Mouse (Mus musculus) neural tube, embryonic 12.5 days (tissue): ENCODE data around the gene Nr4a1. TPM values are rescaled to one million over a fixed set of nuclear protein-coding genes. Genes with fewer than 3 reads are reported as not detected.

ENCODE experiments used
- ATAC-seq: fragments of 200-750 bp; cut with Nextera tagmentation; 2 replicates; pipeline ENCODE4 v1.8.0; 2017; ENCODE audit warnings: low read depth, mild to moderate bottlenecking, moderate TSS enrichment, moderate library complexity; ENCODE audit not compliant: low FRiP score
- H3K27ac ChIP-seq: fragments of 300-500 bp; sonication (generic); 2 replicates; pipeline ENCODE4 v1.5.1; 2016
- H3K27me3 ChIP-seq: fragments of 300-500 bp; sonication (generic); replicated peaks from 2 replicates; pipeline ENCODE4 v1.6.1; 2016; ENCODE audit warnings: mild to moderate bottlenecking
- H3K36me3 ChIP-seq: fragments of 300-500 bp; sonication (generic); 2 replicates; pipeline ENCODE4 v1.6.1; 2016; ENCODE audit warnings: mild to moderate bottlenecking
- H3K4me1 ChIP-seq: fragments of 300-500 bp; sonication (generic); 2 replicates; pipeline ENCODE4 v1.6.1; 2016
- H3K4me2 ChIP-seq: fragments of 300-500 bp; sonication (generic); replicated peaks from 2 replicates; pipeline ENCODE4 v1.6.1; 2016; ENCODE audit warnings: mild to moderate bottlenecking
- H3K4me3 ChIP-seq: fragments of 300-500 bp; sonication (generic); 2 replicates; pipeline ENCODE4 v1.5.1; 2016
- H3K9ac ChIP-seq: fragments of 300-500 bp; sonication (generic); 2 replicates; pipeline ENCODE4 v1.6.1; 2016; ENCODE audit warnings: mild to moderate bottlenecking
- H3K9me3 ChIP-seq: fragments of 300-500 bp; sonication (generic); 2 replicates; pipeline ENCODE4 v1.6.1; 2016; ENCODE audit warnings: mild to moderate bottlenecking
- WGBS: fragments of 180-500 bp; shearing (Covaris S2); methylation state at CpG from one replicate; pipeline ENCODE4 v1.1.7; 2016; 5-methylcytosine and 5-hydroxymethylcytosine counted together
- polyA plus RNA-seq: library from polyadenylated mRNA; unstranded; fragments of >200 nt; fragmentation: Nextera tagmentation; extraction: Ambion mirVana; gene quantifications from 2 replicates; pipeline ENCODE4 v1.2.1, GENCODE M21; 2016

Gene Nr4a1
- polyA plus RNA-seq, 1 experiment from 2014 or later, result 7.5 TPM

DNA sequence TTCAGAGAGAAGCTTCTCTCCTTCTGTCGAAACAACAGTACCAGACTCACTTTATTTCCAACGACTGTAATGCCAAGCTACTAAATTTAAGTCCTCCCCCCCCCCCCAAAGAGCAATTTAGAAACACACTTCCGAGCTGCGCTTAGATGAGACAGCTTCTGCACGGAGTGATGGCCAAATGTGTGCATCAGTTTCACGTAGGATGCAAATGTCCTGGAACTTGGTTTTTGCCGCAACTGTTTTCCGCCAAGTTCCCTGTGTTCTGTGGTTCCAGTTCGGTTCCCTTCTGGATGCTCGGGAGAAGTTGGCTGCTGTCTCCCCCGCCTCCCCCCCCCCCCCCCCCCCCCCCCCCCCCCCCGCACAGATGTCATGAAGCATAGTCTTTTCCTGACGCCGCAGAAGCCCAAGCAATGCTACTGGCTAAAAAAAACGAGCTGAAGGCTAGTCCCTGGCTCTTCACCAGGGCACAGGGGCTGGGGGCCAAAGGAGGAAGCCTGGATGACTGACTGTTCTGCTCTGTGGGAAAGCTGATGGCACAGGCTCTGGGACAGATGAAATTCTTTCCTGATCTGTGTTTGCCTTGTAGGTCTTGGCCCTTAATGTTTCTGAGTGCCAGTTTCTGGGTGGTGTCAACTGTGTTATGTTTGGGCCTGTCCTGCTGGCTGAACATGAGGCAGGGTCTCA, 57.2 kb downstream of the Nr4a1 start:
- Histone ChIP-seq H3K27ac (no peak overlapping the region), H3K27me3 (no peaks in the 10 kb centered on the region), H3K4me2 (no peak overlapping the region), H3K9ac (no peak overlapping the region), H3K4me1 (no peaks in the 10 kb centered on the region), H3K36me3 (no peaks in the 10 kb centered on the region), H3K4me3 (no peak overlapping the region), H3K9me3 (no peaks in the 10 kb centered on the region)
- 71% methylated on average over 14 of the region's 15 CpGs for WGBS
- no peak for ATAC-seq

DNA sequence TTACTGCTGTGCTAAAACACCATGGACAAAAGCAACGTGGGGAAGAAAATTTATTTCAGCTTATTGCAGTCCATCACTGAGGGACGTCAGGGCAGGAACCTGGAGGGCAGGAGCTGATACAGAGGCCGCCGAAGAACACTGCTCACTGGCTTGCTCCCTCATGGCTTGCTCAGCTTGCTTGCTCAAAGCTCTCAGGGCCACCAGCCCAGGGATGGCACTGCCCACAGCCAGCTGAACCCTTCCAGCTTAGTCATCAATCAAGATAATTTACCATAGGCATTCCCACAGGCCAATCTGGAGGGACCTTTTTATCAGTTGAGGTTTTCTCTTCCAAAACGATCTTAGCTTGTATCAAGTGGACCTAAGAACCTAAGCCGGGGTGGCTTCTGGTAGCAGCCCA, 57.9 kb downstream of the Nr4a1 start:
- no peak overlapping the region for H3K4me2 ChIP-seq
- no peak overlapping the region for H3K4me3 ChIP-seq
- H3K27me3 ChIP-seq, result no peaks in the 10 kb centered on the region
- no peak overlapping the region for H3K27ac ChIP-seq
- H3K4me1 ChIP-seq, result no peaks in the 10 kb centered on the region
- H3K36me3 ChIP-seq, result no peaks in the 10 kb centered on the region
- no peak overlapping the region for H3K9ac ChIP-seq
- 78% methylated on average over 6 of the region's 6 CpGs for WGBS
- H3K9me3 ChIP-seq, result no peaks in the 10 kb centered on the region
- ATAC-seq, result no peak

DNA sequence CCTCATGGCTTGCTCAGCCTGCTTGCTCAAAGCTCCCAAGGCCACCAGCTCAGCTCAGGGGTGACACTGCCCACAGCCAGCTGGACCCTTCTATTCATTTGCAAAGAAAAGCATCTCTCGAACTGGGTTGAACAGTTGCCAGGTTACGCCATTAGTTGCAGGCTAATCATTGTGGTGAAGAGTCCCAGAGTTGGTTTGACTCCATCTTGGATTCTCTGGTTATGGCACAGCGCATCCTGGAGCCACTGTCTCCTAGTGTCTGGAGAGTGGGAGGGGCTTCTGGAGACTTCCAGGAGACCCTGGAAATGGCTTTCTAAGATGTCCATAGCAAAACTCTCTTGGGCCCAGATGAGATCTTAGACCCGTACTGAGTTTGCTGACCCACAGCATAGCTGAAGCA, 61.3 kb downstream of the Nr4a1 start:
- Histone ChIP-seq H3K4me2 (no peak overlapping the region), H3K9ac (no peak overlapping the region), H3K36me3 (no peaks in the 10 kb centered on the region), H3K4me1 (no peaks in the 10 kb centered on the region), H3K27me3 (no peaks in the 10 kb centered on the region), H3K27ac (no peak overlapping the region), H3K9me3 (no peaks in the 10 kb centered on the region), H3K4me3 (no peak overlapping the region)
- WGBS, result 86% methylated on average over 4 of the region's 4 CpGs
- ATAC-seq, result 0 out of 2 replicates have a peak, but pooled peaks have one; percentile 15

DNA sequence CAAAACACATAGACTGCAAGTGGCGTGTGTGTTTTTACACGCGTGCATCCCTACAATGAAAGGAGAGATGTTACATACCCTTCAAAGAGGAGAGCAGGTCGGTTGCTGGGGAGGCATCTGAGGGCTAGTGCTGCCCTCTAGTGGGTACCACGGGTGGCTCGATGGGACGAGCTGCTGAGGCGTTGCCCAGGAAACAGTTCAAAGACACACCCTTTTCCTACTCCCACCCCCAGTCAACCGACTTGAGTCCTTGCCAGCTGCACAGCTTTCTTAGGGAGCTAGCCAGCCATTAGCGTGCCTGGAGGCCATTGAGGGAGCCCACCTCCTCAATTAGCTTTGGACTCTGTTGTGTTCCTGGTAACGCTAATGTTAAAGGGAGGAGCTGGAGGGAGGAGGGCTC, 61.8 kb downstream of the Nr4a1 start:
- H3K36me3 ChIP-seq, result no peaks in the 10 kb centered on the region
- no peaks in the 10 kb centered on the region for H3K9me3 ChIP-seq
- 4% methylated on average over 11 of the region's 11 CpGs for WGBS
- no peaks in the 10 kb centered on the region for H3K27me3 ChIP-seq
- ATAC-seq, result peak; percentile 88
- H3K9ac ChIP-seq, result no peak overlapping the region
- no peaks in the 10 kb centered on the region for H3K4me1 ChIP-seq
- no peak overlapping the region for H3K4me3 ChIP-seq
- no peak overlapping the region for H3K27ac ChIP-seq
- peak overlapping the region; percentile 37; the same call in 1 of the 2 replicates for H3K4me2 ChIP-seq

DNA sequence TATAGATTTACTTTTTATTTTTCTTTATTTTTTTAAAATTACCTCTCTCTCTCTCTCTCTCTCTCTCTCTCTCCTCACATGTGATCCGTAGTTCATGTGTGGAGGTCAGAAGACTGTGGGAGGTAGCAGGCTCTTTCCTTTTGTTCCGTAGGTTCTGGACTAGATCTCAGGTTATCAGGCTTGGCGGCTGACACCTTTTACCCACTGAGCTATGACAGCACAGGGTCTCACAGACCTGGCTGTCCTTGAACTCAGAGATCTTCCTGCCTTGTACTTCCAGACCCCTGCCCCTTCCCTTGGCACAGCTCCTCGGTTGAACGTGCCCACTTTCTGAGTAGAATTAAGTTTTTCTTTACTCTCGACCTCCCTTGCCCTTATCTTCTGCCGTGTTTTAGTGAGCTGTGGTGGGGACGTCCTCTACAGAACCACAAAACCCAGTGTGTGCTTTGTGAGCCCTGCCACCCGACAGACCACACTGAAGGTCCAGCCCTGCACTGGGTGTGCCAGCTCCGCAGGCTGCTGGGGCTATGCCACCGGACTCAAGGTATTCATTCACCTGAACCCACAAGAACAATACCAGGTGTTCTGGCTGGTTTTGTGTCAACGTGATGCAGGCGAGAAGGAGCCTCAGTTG, 62.3 kb downstream of the Nr4a1 start:
- Histone ChIP-seq H3K9ac (no peak overlapping the region), H3K36me3 (no peaks in the 10 kb centered on the region), H3K4me3 (no peak overlapping the region), H3K9me3 (no peaks in the 10 kb centered on the region), H3K27me3 (no peaks in the 10 kb centered on the region), H3K27ac (no peak overlapping the region), H3K4me2 (peak overlapping the region; percentile 37; the same call in 1 of the 2 replicates), H3K4me1 (no peaks in the 10 kb centered on the region)
- peak; percentile 31; the same call in 1 of the 2 replicates for ATAC-seq
- 60% methylated on average over 13 of the region's 13 CpGs for WGBS

DNA sequence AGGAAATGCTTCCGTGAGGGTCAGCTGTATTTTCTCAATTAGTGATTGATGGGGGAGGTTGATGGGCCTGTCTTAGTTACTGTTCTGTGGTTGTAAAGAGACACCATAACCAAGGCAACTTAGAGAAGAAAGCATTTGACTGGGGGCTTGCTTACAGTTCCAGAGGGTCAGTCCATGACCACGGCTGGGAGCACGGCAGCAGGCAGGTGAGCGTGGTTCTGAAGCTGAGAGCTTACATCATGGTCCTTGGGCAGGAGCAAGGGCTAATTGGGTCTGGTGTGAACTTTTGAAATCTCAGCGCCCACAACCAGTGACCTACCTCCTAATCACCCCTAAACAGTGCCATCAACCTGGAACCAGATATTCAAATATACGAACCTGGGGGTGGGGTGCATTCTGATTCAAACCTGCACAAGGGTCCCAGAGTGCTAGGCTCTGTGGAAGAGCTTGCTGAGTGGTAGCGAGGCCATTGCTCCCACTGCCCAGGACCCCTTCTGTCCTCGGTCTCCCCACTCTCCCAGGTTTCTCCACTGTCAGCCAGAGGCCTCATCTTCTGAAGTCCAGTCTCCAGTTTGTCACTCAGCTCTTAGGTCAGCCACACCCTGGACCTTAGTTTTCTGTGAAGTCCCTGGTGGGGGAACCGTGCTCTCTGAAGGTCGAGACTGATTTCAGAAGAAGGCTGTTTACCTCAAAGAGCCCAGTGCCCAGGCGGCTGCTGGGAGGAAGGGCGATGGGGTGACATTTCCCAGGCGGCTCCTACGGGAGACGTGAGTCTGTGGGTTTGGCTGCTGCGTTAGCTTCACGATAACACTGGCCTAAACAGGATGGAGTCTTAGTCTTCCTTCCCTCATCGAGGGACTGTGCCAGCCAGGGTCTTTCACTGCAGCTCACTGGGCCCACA, 63.1 kb downstream of the Nr4a1 start:
- H3K27ac ChIP-seq, result no peak overlapping the region
- H3K9ac ChIP-seq, result no peak overlapping the region
- no peaks in the 10 kb centered on the region for H3K36me3 ChIP-seq
- no peak for ATAC-seq
- H3K4me1 ChIP-seq, result no peaks in the 10 kb centered on the region
- no peaks in the 10 kb centered on the region for H3K27me3 ChIP-seq
- H3K4me2 ChIP-seq, result no peak overlapping the region
- H3K4me3 ChIP-seq, result no peak overlapping the region
- no peaks in the 10 kb centered on the region for H3K9me3 ChIP-seq
- 72% methylated on average over 18 of the region's 18 CpGs for WGBS

DNA sequence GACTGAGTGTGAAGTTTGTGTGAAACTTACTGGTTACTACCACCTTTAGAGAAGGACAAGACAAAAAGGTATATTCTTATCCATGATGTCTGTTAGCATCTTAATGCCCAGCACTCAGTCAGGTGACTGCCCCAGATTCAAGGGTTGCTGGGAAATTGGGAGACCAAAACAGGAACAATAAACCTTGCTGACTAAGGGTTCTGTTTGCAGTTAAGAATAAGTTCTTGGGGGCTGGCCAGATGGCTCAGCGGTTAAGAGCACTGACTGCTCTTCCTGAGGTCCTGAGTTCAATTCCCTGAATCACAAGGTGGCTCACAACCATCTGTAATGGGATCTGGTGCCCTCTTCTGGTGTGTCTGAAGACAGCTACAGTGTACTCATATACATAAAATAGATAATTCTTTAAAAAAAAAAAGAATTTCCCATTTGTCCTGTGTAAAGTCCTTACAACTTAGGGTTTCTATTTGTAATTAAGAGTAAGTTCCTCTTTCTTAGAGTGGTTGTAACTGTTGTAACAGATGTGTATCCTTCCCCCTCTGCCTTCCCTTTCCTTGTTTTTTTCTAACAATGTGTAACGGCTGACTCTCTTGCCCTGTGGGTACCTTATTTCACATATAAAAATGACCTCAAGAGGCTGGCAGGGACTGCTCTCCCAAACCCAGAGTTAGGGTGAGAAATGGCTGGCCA, 63.9 kb downstream of the Nr4a1 start:
- Histone ChIP-seq H3K9me3 (no peaks in the 10 kb centered on the region), H3K27ac (no peak overlapping the region), H3K27me3 (no peaks in the 10 kb centered on the region), H3K4me2 (no peak overlapping the region), H3K4me1 (no peaks in the 10 kb centered on the region), H3K4me3 (no peak overlapping the region), H3K9ac (no peak overlapping the region), H3K36me3 (no peaks in the 10 kb centered on the region)
- 90% methylated on average over 2 of the region's 2 CpGs for WGBS
- no peak for ATAC-seq

DNA sequence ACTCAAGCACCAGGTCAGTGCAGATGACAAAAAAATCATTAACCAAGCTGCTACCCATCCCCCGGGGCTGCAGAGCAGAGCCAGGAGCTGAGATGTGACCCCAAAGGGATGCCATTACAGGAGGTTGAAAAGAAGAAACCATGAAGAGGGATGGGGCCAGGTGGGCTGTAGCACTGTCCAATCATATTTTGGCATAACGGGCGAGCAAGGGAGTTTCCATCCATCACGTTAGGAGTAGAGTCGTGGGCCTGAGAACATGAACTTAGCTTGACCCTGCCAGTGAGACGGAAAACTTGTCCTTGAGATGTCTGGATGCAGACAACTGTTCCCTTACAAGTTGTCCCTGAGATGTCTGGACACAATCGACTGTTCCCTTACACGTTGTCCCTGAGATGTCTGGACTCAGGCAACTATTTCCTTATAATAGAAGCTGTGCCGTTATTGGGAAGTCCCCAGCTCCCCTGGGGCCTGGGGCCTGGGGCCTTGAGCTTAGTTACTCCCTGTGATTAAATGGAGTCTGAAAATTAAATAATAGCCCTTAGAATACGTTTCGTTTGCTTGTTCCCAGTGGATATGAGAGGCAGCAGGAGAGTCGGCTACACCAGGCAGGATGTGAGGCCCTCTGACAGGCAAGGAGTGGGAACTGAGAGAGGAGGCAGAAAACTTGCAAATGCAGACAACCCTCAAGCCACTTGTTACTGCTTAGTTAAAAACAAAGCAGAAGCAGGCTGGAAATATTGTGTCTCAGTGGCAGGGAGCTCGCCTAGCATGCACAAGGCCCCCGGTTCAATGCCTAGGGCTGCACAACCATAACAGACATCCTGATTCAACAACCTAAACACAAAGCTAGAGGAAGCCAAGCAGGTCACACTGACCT, 65.1 kb downstream of the Nr4a1 start:
- Histone ChIP-seq H3K9me3 (no peaks in the 10 kb centered on the region), H3K4me1 (no peaks in the 10 kb centered on the region), H3K27me3 (no peaks in the 10 kb centered on the region), H3K27ac (no peak overlapping the region), H3K9ac (no peak overlapping the region), H3K4me3 (no peak overlapping the region), H3K4me2 (no peak overlapping the region), H3K36me3 (no peaks in the 10 kb centered on the region)
- WGBS, result 70% methylated on average over 14 of the region's 14 CpGs
- no peak for ATAC-seq

DNA sequence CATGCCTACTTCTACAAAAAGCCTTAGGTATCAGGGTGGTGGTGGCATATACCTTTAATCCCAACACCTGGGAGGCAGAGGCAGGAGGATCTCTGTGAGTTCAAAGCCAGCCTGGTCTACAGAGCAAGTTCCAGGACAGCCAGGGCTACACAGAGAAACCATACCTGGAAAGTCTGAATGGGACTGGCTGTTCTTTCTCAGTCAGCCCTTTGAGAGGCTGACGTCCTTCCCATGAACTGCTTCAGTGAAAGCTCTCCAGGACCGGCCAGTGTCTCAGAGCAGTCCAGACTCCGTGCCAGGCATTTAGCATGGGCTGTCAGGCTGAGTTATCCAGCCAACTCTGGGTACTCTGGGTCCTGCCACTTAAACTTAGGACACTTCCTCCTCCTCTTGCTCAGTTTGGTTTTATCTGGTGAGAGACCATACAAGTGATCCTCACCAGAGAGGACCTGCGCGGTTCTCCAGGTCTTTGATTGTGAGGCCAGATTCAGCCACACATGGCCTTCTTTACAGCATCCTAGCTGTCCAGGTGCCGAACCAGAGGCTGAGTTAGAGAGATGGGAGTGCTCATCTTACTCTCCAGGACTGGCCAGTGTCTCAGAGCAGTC, 66.0 kb downstream of the Nr4a1 start:
- H3K9ac ChIP-seq, result no peak overlapping the region
- WGBS, result 91% methylated on average over 6 of the region's 6 CpGs
- no peaks in the 10 kb centered on the region for H3K4me1 ChIP-seq
- no peaks in the 10 kb centered on the region for H3K36me3 ChIP-seq
- H3K27ac ChIP-seq, result no peak overlapping the region
- H3K27me3 ChIP-seq, result no peaks in the 10 kb centered on the region
- H3K4me3 ChIP-seq, result no peak overlapping the region
- ATAC-seq, result no peak
- H3K9me3 ChIP-seq, result no peaks in the 10 kb centered on the region
- no peak overlapping the region for H3K4me2 ChIP-seq

DNA sequence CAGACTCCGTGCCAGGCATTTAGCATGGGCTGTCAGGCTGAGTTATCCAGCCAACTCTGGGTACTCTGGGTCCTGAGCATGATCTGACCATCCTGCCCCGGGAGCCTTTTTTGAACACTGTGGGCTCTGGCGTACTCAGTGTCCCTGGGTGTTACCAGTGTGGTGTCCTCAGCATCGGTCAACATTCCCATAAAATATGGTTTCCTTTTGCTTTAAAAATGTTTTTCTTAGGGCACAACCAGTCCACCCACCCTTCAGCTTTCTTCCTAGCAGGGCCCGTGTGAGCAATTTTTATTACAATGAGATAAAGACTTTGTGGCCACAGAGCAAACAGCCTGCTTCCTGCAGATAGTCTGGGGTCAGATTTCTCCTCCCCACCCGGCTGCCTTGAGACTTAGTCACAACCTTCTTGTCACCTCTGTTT, 66.6 kb downstream of the Nr4a1 start:
- no peaks in the 10 kb centered on the region for H3K27me3 ChIP-seq
- whole genome bisulfite sequencing, result 57% methylated on average over 6 of the region's 6 CpGs
- no peak overlapping the region for H3K9ac ChIP-seq
- no peaks in the 10 kb centered on the region for H3K4me1 ChIP-seq
- no peaks in the 10 kb centered on the region for H3K36me3 ChIP-seq
- H3K9me3 ChIP-seq, result no peaks in the 10 kb centered on the region
- H3K4me3 ChIP-seq, result no peak overlapping the region
- H3K27ac ChIP-seq, result no peak overlapping the region
- no peak for ATAC-seq
- H3K4me2 ChIP-seq, result no peak overlapping the region

DNA sequence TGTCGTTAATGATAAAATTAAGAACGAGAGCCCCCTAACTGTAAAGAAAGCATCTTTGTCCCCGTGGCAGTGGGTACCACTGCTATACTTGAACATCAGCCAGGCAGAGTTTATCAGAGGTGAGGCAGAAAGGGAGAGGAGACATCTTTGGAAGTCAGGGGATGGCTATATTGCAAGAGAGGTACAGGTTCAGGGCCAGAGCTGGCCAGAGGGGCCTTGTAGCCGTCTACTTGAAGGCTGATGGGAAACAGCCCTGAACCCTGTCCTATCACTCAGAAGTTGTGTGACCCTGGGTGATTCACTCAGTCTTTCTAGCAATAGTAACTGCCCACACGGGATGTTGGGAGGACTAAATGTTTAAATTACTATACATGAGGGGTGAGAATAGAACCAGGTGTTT, 67.1 kb downstream of the Nr4a1 start:
- no peak overlapping the region for H3K9ac ChIP-seq
- no peak overlapping the region for H3K27ac ChIP-seq
- 73% methylated on average over 5 of the region's 5 CpGs for WGBS
- H3K4me1 ChIP-seq, result no peaks in the 10 kb centered on the region
- H3K4me3 ChIP-seq, result no peak overlapping the region
- H3K36me3 ChIP-seq, result no peaks in the 10 kb centered on the region
- ATAC-seq, result no peak
- no peaks in the 10 kb centered on the region for H3K9me3 ChIP-seq
- no peak overlapping the region for H3K4me2 ChIP-seq
- H3K27me3 ChIP-seq, result no peaks in the 10 kb centered on the region
